Mouse (Mus musculus) urinary bladder, postnatal 10 days (tissue): ENCODE data around the gene Sidt2.
A peak's percentile ranks its signal among the peaks of the same experiment; 100 is the strongest.

ENCODE experiments used
- DNase-seq: peaks from one replicate; pipeline ENCODE4 v3.0.0; 2022; ENCODE audit warnings: low spot score

Gene Sidt2

DNA sequence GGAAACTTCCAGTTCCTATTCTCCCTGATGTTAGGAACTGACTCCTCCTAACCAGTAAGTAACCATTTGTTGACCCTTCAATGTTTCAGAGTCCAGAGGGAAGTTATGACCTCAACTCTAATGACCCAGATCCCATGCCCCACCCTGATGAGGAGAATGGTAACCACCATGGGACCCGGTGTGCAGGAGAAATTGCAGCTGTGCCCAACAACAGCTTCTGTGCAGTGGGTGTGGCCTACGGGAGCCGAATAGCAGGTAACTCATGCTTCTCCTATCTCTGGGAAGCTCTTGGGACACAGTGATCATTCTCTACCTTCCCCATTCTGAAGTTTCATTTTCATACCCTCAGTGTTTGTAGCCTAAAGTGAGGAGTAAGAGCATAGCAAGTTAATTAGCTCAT lies 44.1 kb downstream of the Sidt2 start:
- DNase-seq, result no peak

- no peak for DNase-seq
Measured at GRCm38 (mm10) chr9:45907078-45907428, 48.0 kb downstream of the Sidt2 start.

- peak; percentile 81 for DNase-seq
Measured at GRCm38 (mm10) chr9:45906355-45907077, 48.5 kb downstream of the Sidt2 start, which contains the start of the genes Pcsk7 and Rnf214. TSS of gene Pcsk7 (plus strand) at chr9:45906497. TSS of gene Rnf214 (minus strand) at chr9:45906911.

GRCm38 (mm10) chr9:45905811-45906237 lies 49.2 kb downstream of the Sidt2 start:
- DNase-seq, result no peak

- no peak for DNase-seq
Measured at GRCm38 (mm10) chr9:45905196-45905595, 49.9 kb downstream of the Sidt2 start.

DNA sequence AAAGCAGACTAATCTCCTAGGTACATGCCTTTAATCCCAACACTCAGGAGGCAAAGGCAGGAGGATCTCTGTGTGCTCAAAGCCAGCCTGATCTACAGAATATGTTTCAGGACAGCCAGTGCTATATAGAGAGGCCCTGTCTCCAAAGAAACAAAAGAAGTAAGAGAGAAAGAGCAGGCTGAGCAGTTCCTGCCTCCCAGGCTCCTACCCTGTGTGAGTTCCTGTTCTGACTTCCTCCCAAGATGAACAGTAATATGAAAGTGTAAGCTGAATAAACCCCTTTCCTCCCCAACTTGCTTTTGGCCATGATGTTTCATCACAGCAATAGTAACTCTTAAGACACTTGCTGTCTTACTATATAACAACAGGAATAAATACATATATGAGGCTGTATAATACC lies 61.4 kb downstream of the Sidt2 start:
- DNase-seq, result no peak
